Mouse (Mus musculus): ENCODE data around the gene Atp6v0b. TPM values are rescaled to one million over a fixed set of nuclear protein-coding genes. Genes with fewer than 3 reads are reported as not detected.
A peak's percentile ranks its signal among the peaks of the same experiment; 100 is the strongest.

The Atp6v0b gene
- polyA plus RNA-seq, 1 experiment from 2014 or later = 187 TPM

- H3K4me3 ChIP-seq (ENCODE audit: low read depth, low read length) = no peak overlapping the region
- WGBS = 91% methylated on average over 10 of the region's 10 CpGs
- H3K9ac ChIP-seq (ENCODE audit: low read length) = no peak overlapping the region
- no peak for ATAC-seq (replicated peaks; ENCODE audit: low FRiP score)
- peaks cover 23% of the 10 kb centered on the region for H3K36me3 ChIP-seq (ENCODE audit: control insufficient read depth, insufficient read depth, low read length)
- H3K9me3 ChIP-seq (ENCODE audit: control insufficient read depth, low read length) = no peaks in the 10 kb centered on the region
- DNase-seq (ENCODE audit: low spot score) = no peak
- H3K27ac ChIP-seq (ENCODE audit: low read depth, low read length) = no peak overlapping the region
- no peak overlapping the region for H3K4me2 ChIP-seq (ENCODE audit: low read depth, low read length, severe bottlenecking)
- H3K4me1 ChIP-seq (replicated peaks; ENCODE audit: control insufficient read depth, insufficient read depth, low read length) = peaks cover 3% of the 10 kb centered on the region; the same call in 1 of the 2 replicates
- no peaks in the 10 kb centered on the region for H3K27me3 ChIP-seq (ENCODE audit: control insufficient read depth, insufficient read depth, low read length)
These were observed 17.0 kb upstream of the Atp6v0b start for GRCm38 (mm10) chr4:117904094-117904493.

- H3K27ac ChIP-seq (ENCODE audit: low read depth, low read length) = no peak overlapping the region
- ATAC-seq (replicated peaks; ENCODE audit: low FRiP score) (no peak), DNase-seq (ENCODE audit: low spot score) (no peak)
- 89% methylated on average over 3 of the region's 3 CpGs for WGBS
- no peaks in the 10 kb centered on the region for H3K9me3 ChIP-seq (ENCODE audit: control insufficient read depth, low read length)
- H3K4me2 ChIP-seq (ENCODE audit: low read depth, low read length, severe bottlenecking) = no peak overlapping the region
- H3K4me3 ChIP-seq (ENCODE audit: low read depth, low read length) = no peak overlapping the region
- H3K27me3 ChIP-seq (ENCODE audit: control insufficient read depth, insufficient read depth, low read length) = no peaks in the 10 kb centered on the region
- H3K9ac ChIP-seq (ENCODE audit: low read length) = no peak overlapping the region
- peaks cover 11% of the 10 kb centered on the region for H3K36me3 ChIP-seq (ENCODE audit: control insufficient read depth, insufficient read depth, low read length)
- H3K4me1 ChIP-seq (replicated peaks; ENCODE audit: control insufficient read depth, insufficient read depth, low read length) = no peaks in the 10 kb centered on the region
These were observed 11.0 kb upstream of the Atp6v0b start for GRCm38 (mm10) chr4:117898111-117898510.

GRCm38 (mm10) chr4:117896031-117896430 is 8.9 kb upstream of the Atp6v0b start:
- H3K9me3 ChIP-seq (ENCODE audit: control insufficient read depth, low read length) = no peaks in the 10 kb centered on the region
- H3K36me3 ChIP-seq (ENCODE audit: control insufficient read depth, insufficient read depth, low read length) = peaks cover 7% of the 10 kb centered on the region; the same call in 1 of the 2 replicates
- DNase-seq (ENCODE audit: low spot score) = no peak
- no peak for ATAC-seq (replicated peaks; ENCODE audit: low FRiP score)
- H3K4me3 ChIP-seq (ENCODE audit: low read depth, low read length) = no peak overlapping the region
- no peaks in the 10 kb centered on the region for H3K27me3 ChIP-seq (ENCODE audit: control insufficient read depth, insufficient read depth, low read length)
- H3K9ac ChIP-seq (ENCODE audit: low read length) = no peak overlapping the region
- no peak overlapping the region for H3K27ac ChIP-seq (ENCODE audit: low read depth, low read length)
- no peak overlapping the region for H3K4me2 ChIP-seq (ENCODE audit: low read depth, low read length, severe bottlenecking)
- peaks cover 8% of the 10 kb centered on the region for H3K4me1 ChIP-seq (replicated peaks; ENCODE audit: control insufficient read depth, insufficient read depth, low read length)
- 92% methylated on average over 6 of the region's 6 CpGs for WGBS

GRCm38 (mm10) chr4:117895339-117895738 is 8.2 kb upstream of the Atp6v0b start:
- H3K4me3 ChIP-seq (ENCODE audit: low read depth, low read length) = no peak overlapping the region
- no peak for DNase-seq (ENCODE audit: low spot score)
- no peak overlapping the region for H3K27ac ChIP-seq (ENCODE audit: low read depth, low read length)
- no peak overlapping the region for H3K9ac ChIP-seq (ENCODE audit: low read length)
- peaks cover 4% of the 10 kb centered on the region; the same call in 1 of the 2 replicates for H3K36me3 ChIP-seq (ENCODE audit: control insufficient read depth, insufficient read depth, low read length)
- 87% methylated on average over 7 of the region's 7 CpGs for WGBS
- H3K4me1 ChIP-seq (replicated peaks; ENCODE audit: control insufficient read depth, insufficient read depth, low read length) = peaks cover 11% of the 10 kb centered on the region
- no peaks in the 10 kb centered on the region for H3K27me3 ChIP-seq (ENCODE audit: control insufficient read depth, insufficient read depth, low read length)
- ATAC-seq (replicated peaks; ENCODE audit: low FRiP score) = no peak
- H3K9me3 ChIP-seq (ENCODE audit: control insufficient read depth, low read length) = no peaks in the 10 kb centered on the region
- H3K4me2 ChIP-seq (ENCODE audit: low read depth, low read length, severe bottlenecking) = no peak overlapping the region

GRCm38 (mm10) chr4:117894601-117895000 is 7.5 kb upstream of the Atp6v0b start:
- Histone ChIP-seq H3K9me3 (ENCODE audit: control insufficient read depth, low read length) (no peaks in the 10 kb centered on the region), H3K4me2 (ENCODE audit: low read depth, low read length, severe bottlenecking) (no peak overlapping the region)

GRCm38 (mm10) chr4:117893376-117893775 is 6.2 kb upstream of the Atp6v0b start:
- peaks cover 11% of the 10 kb centered on the region for H3K4me1 ChIP-seq (replicated peaks; ENCODE audit: control insufficient read depth, insufficient read depth, low read length)
- no peak overlapping the region for H3K4me3 ChIP-seq (ENCODE audit: low read depth, low read length)
- H3K4me2 ChIP-seq (ENCODE audit: low read depth, low read length, severe bottlenecking) = no peak overlapping the region
- ATAC-seq (replicated peaks; ENCODE audit: low FRiP score) = no peak
- no peaks in the 10 kb centered on the region for H3K27me3 ChIP-seq (ENCODE audit: control insufficient read depth, insufficient read depth, low read length)
- WGBS = 23% methylated on average over 9 of the region's 9 CpGs
- DNase-seq (ENCODE audit: low spot score) = peak; percentile 75
- H3K9ac ChIP-seq (ENCODE audit: low read length) = no peak overlapping the region
- H3K9me3 ChIP-seq (ENCODE audit: control insufficient read depth, low read length) = no peaks in the 10 kb centered on the region
- H3K36me3 ChIP-seq (ENCODE audit: control insufficient read depth, insufficient read depth, low read length) = no peaks in the 10 kb centered on the region; the same call in 1 of the 2 replicates
- no peak overlapping the region for H3K27ac ChIP-seq (ENCODE audit: low read depth, low read length)

More at GRCm38 (mm10) chr4:117894601-117895000, 7.5 kb upstream of the Atp6v0b start:
- Histone ChIP-seq H3K27ac (ENCODE audit: low read depth, low read length) (no peak overlapping the region), H3K4me3 (ENCODE audit: low read depth, low read length) (no peak overlapping the region), H3K9ac (ENCODE audit: low read length) (no peak overlapping the region), H3K4me1 (replicated peaks; ENCODE audit: control insufficient read depth, insufficient read depth, low read length) (peaks cover 11% of the 10 kb centered on the region), H3K27me3 (ENCODE audit: control insufficient read depth, insufficient read depth, low read length) (no peaks in the 10 kb centered on the region), H3K36me3 (ENCODE audit: control insufficient read depth, insufficient read depth, low read length) (no peaks in the 10 kb centered on the region; the same call in 1 of the 2 replicates)
- 97% methylated on average over 8 of the region's 8 CpGs for WGBS
- DNase-seq (ENCODE audit: low spot score) (no peak), ATAC-seq (replicated peaks; ENCODE audit: low FRiP score) (no peak)

GRCm38 (mm10) chr4:117891738-117892161 is 4.6 kb upstream of the Atp6v0b start, which contains the start of gene Dph2:
Gene Dph2, minus strand, starts transcription at chr4:117892032.
- ATAC-seq (replicated peaks; ENCODE audit: low FRiP score) = peak; percentile 89
- Histone ChIP-seq H3K36me3 (ENCODE audit: control insufficient read depth, insufficient read depth, low read length) (no peaks in the 10 kb centered on the region; the same call in 1 of the 2 replicates), H3K9me3 (ENCODE audit: control insufficient read depth, low read length) (no peaks in the 10 kb centered on the region), H3K4me3 (ENCODE audit: low read depth, low read length) (peak within 1 kb of the TSS; percentile 75), H3K9ac (ENCODE audit: low read length) (peak within 1 kb of the TSS; percentile 61), H3K27me3 (ENCODE audit: control insufficient read depth, insufficient read depth, low read length) (no peaks in the 10 kb centered on the region), H3K4me2 (ENCODE audit: low read depth, low read length, severe bottlenecking) (peak within 1 kb of the TSS; percentile 74), H3K27ac (ENCODE audit: low read depth, low read length) (no peak within 1 kb of the TSS), H3K4me1 (replicated peaks; ENCODE audit: control insufficient read depth, insufficient read depth, low read length) (peaks cover 14% of the 10 kb centered on the region)
- DNase-seq (ENCODE audit: low spot score) = peak; percentile 86
- under 1% methylated on average over 21 of the region's 21 CpGs for WGBS

- ATAC-seq (replicated peaks; ENCODE audit: low FRiP score) = no peak
- no peaks in the 10 kb centered on the region for H3K27me3 ChIP-seq (ENCODE audit: control insufficient read depth, insufficient read depth, low read length)
- H3K4me2 ChIP-seq (ENCODE audit: low read depth, low read length, severe bottlenecking) = peak overlapping the region; percentile 74; the same call in 1 of the 2 replicates
- WGBS = 66% methylated on average over 8 of the region's 8 CpGs
- peaks cover 19% of the 10 kb centered on the region for H3K4me1 ChIP-seq (replicated peaks; ENCODE audit: control insufficient read depth, insufficient read depth, low read length)
- no peaks in the 10 kb centered on the region; the same call in 1 of the 2 replicates for H3K36me3 ChIP-seq (ENCODE audit: control insufficient read depth, insufficient read depth, low read length)
- H3K9ac ChIP-seq (ENCODE audit: low read length) = no peak overlapping the region
- H3K9me3 ChIP-seq (ENCODE audit: control insufficient read depth, low read length) = no peaks in the 10 kb centered on the region
- H3K4me3 ChIP-seq (ENCODE audit: low read depth, low read length) = peak overlapping the region; percentile 75; the same call in 1 of the 2 replicates
- no peak for DNase-seq (ENCODE audit: low spot score)
- H3K27ac ChIP-seq (ENCODE audit: low read depth, low read length) = no peak overlapping the region
These were observed 3.6 kb upstream of the Atp6v0b start for GRCm38 (mm10) chr4:117890750-117891149.

GRCm38 (mm10) chr4:117890031-117890430 is 2.9 kb upstream of the Atp6v0b start:
- ATAC-seq (replicated peaks; ENCODE audit: low FRiP score) (no peak), DNase-seq (ENCODE audit: low spot score) (no peak)
- no peak overlapping the region for H3K4me3 ChIP-seq (ENCODE audit: low read depth, low read length)
- peaks cover 19% of the 10 kb centered on the region for H3K4me1 ChIP-seq (replicated peaks; ENCODE audit: control insufficient read depth, insufficient read depth, low read length)
- no peak overlapping the region for H3K9ac ChIP-seq (ENCODE audit: low read length)
- no peaks in the 10 kb centered on the region for H3K9me3 ChIP-seq (ENCODE audit: control insufficient read depth, low read length)
- H3K4me2 ChIP-seq (ENCODE audit: low read depth, low read length, severe bottlenecking) = no peak overlapping the region
- 90% methylated on average over 14 of the region's 14 CpGs for WGBS
- H3K36me3 ChIP-seq (ENCODE audit: control insufficient read depth, insufficient read depth, low read length) = no peaks in the 10 kb centered on the region; the same call in 1 of the 2 replicates
- no peaks in the 10 kb centered on the region for H3K27me3 ChIP-seq (ENCODE audit: control insufficient read depth, insufficient read depth, low read length)
- no peak overlapping the region for H3K27ac ChIP-seq (ENCODE audit: low read depth, low read length)

All from forebrain, embryonic 11.5 days (tissue).